19 mouse cellular contexts compared by ENCODE assay signal in genomic region chr19:31304760-31305159, GRCm38 (mm10).
DNase-seq lines count a peak whose midpoint lies in the region; ATAC-seq and TF ChIP-seq lines count a peak whose summit lies in the region.
"Had no signal": no experiment of that assay in that cellular context is flagged by ENCODE, and none has a peak within 500 bp of the region (broad histone marks: within the 10 kb centered on the region; RNA-seq: fewer than 3 reads in every experiment).

No protein-coding gene starts in this region.

- H3K4me1 ChIP-seq in midbrain, embryonic 11.5 days (ENCODE audit: control insufficient read depth, insufficient read depth, low read length) = no peaks in the 10 kb centered on the region
- H3K4me1 ChIP-seq in midbrain, postnatal 0 days (ENCODE audit: insufficient read depth, low read length) = 0 out of 2 replicates have a peak, but pooled peaks cover 2% of the 10 kb centered on the region
- H3K4me1 ChIP-seq in forebrain, embryonic 15.5 days = no peaks in the 10 kb centered on the region
- H3K4me1 ChIP-seq: embryonic facial prominence, embryonic 10.5 days; embryonic facial prominence, embryonic 12.5 days; forebrain, embryonic 13.5 days had no signal

- TF ChIP-seq CTCF in midbrain, postnatal 0 days (IDR thresholded peaks at IDR 0.05) = no peak

- no peak for ATAC-seq in midbrain, embryonic 11.5 days (ENCODE audit: low FRiP score)
- ATAC-seq in midbrain, postnatal 0 days (ENCODE audit: low FRiP score) = no peak
- no peak for ATAC-seq in forebrain, embryonic 15.5 days (replicated peaks)
- ATAC-seq: forebrain, embryonic 13.5 days; forebrain, embryonic 16.5 days had no signal

- DNase-seq in midbrain, embryonic 11.5 days (ENCODE audit: low spot score, missing footprints) = peak; percentile 65
- DNase-seq in midbrain, postnatal 0 days (ENCODE audit: low spot score) = no peak
- peak; percentile 24 to 28 for DNase-seq in spleen, postnatal 36 days (ENCODE audit: low spot score in 2 of 2)
- DNase-seq in spleen, adult 18-20 months = no peak
- peak; percentile 69 for DNase-seq in splenic B cell, adult 2 months (ENCODE audit: low read depth, low spot score)
- DNase-seq: adrenal gland, adult 2 months; adrenal gland, postnatal 10 days; adrenal gland, postnatal 25 days; cerebellum, adult 11 months; cerebellum, adult 18-20 months; cerebellum, adult 8-10 months; cerebellum, adult 9-11 months; cerebellum, postnatal 14 days; cerebellum, postnatal 36 days had no signal

- H3K4me2 ChIP-seq in midbrain, embryonic 11.5 days = no peak overlapping the region
- H3K4me2 ChIP-seq in midbrain, postnatal 0 days (ENCODE audit: low read depth, low read length, poor library complexity, severe bottlenecking) = no peak overlapping the region
- no peak overlapping the region for H3K4me2 ChIP-seq in forebrain, embryonic 15.5 days (replicated peaks)
- H3K4me2 ChIP-seq: embryonic facial prominence, embryonic 12.5 days; forebrain, embryonic 13.5 days had no signal

- no peaks in the 10 kb centered on the region for H3K9me3 ChIP-seq in midbrain, embryonic 11.5 days (ENCODE audit: control insufficient read depth, low read length)
- no peaks in the 10 kb centered on the region for H3K9me3 ChIP-seq in midbrain, postnatal 0 days (ENCODE audit: low read length)
- H3K9me3 ChIP-seq in forebrain, embryonic 15.5 days = no peaks in the 10 kb centered on the region
- H3K9me3 ChIP-seq: embryonic facial prominence, embryonic 10.5 days; embryonic facial prominence, embryonic 12.5 days; forebrain, embryonic 13.5 days had no signal

- WGBS in midbrain, embryonic 11.5 days = 92% methylated on average over 3 of the region's 3 CpGs
- WGBS in midbrain, postnatal 0 days = 95% methylated on average over 3 of the region's 3 CpGs
- WGBS in forebrain, embryonic 15.5 days = 94% methylated on average over 3 of the region's 3 CpGs

- H3K27me3 ChIP-seq in midbrain, embryonic 11.5 days (ENCODE audit: control insufficient read depth, insufficient read depth, low read length) = no peaks in the 10 kb centered on the region
- H3K27me3 ChIP-seq in midbrain, postnatal 0 days (ENCODE audit: insufficient read depth, low read length) = no peaks in the 10 kb centered on the region
- no peaks in the 10 kb centered on the region for H3K27me3 ChIP-seq in splenic B cell, adult 2 months (ENCODE audit: control insufficient read depth, insufficient read depth, low read length, poor library complexity, severe bottlenecking)
- H3K27me3 ChIP-seq in forebrain, embryonic 15.5 days = no peaks in the 10 kb centered on the region
- H3K27me3 ChIP-seq: embryonic facial prominence, embryonic 12.5 days; forebrain, embryonic 13.5 days had no signal

- no peaks in the 10 kb centered on the region for H3K36me3 ChIP-seq in midbrain, embryonic 11.5 days (ENCODE audit: control insufficient read depth, insufficient read depth, low read length)
- no peaks in the 10 kb centered on the region for H3K36me3 ChIP-seq in midbrain, postnatal 0 days (ENCODE audit: insufficient read depth, low read length)
- H3K36me3 ChIP-seq in splenic B cell, adult 2 months (ENCODE audit: control insufficient read depth, insufficient read depth, low read length, poor library complexity, severe bottlenecking) = no peaks in the 10 kb centered on the region
- no peaks in the 10 kb centered on the region for H3K36me3 ChIP-seq in forebrain, embryonic 15.5 days
- H3K36me3 ChIP-seq: embryonic facial prominence, embryonic 10.5 days; embryonic facial prominence, embryonic 12.5 days had no signal

- no peak overlapping the region for H3K27ac ChIP-seq in midbrain, embryonic 11.5 days (ENCODE audit: low read depth, low read length)
- H3K27ac ChIP-seq in midbrain, postnatal 0 days (ENCODE audit: low read depth, low read length) = no peak overlapping the region
- no peak overlapping the region for H3K27ac ChIP-seq in forebrain, embryonic 15.5 days (replicated peaks)
- H3K27ac ChIP-seq: embryonic facial prominence, embryonic 10.5 days; embryonic facial prominence, embryonic 12.5 days; forebrain, embryonic 13.5 days had no signal

- H3K4me3 ChIP-seq in midbrain, embryonic 11.5 days (ENCODE audit: low read depth, low read length) = no peak overlapping the region
- no peak overlapping the region for H3K4me3 ChIP-seq in midbrain, postnatal 0 days (ENCODE audit: low read depth, low read length)
- H3K4me3 ChIP-seq in forebrain, embryonic 15.5 days = no peak overlapping the region
- H3K4me3 ChIP-seq: embryonic facial prominence, embryonic 10.5 days; embryonic facial prominence, embryonic 12.5 days; forebrain, embryonic 13.5 days had no signal

- no peak overlapping the region for H3K9ac ChIP-seq in midbrain, embryonic 11.5 days (ENCODE audit: low read length)
- H3K9ac ChIP-seq in midbrain, postnatal 0 days (replicated peaks; ENCODE audit: low read length, poor library complexity, severe bottlenecking) = no peak overlapping the region
- H3K9ac ChIP-seq in forebrain, embryonic 15.5 days (replicated peaks) = no peak overlapping the region
- H3K9ac ChIP-seq: embryonic facial prominence, embryonic 12.5 days; forebrain, embryonic 13.5 days had no signal

Comparison
In these comparisons a context has a peak if more than half of its experiments do, and no peak if none do; other contexts are left out.
1. DNase-seq: peak in midbrain, embryonic 11.5 days (single experiment), spleen, postnatal 36 days (2 of 2) and splenic B cell, adult 2 months (single experiment); none in midbrain, postnatal 0 days (single experiment) and spleen, adult 18-20 months (0 of 2).